Mouse (Mus musculus) ES-Bruce4 (cell line): Measurements from ENCODE around the gene Klhl29.

Experiments used
- CTCF ChIP-seq: IDR thresholded peaks from one replicate; pipeline ENCODE4 v1.8.1; 2011; ENCODE audit warnings: low read depth, low read length
- EP300 ChIP-seq: IDR thresholded peaks from 2 replicates; pipeline ENCODE4 v1.6.1; 2011; ENCODE audit warnings: low read depth, low read length; ENCODE audit not compliant: insufficient read depth

DNA sequence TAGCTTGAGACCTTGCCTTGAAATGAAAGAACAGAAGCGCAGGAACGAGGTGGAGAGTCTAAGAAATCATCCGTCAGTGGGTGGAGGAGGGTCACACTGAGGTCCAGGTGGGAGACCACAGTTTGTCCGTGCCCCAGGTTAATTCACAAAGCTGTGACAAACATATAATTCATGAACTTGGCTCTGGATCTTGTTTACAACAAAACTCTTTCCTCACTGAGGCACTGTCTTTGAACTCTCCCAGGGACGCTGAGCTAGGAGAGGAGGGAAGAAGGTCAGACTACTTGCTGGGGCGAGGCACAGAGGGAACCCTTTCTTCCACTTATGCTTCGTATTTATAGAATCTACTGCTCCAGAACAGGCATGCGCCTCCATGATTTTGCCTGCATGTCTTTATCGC, 161.2 kb downstream of the Klhl29 start:
- TF ChIP-seq CTCF (no peak), EP300 (no peak)
